Mouse (Mus musculus) neural tube, embryonic 15.5 days (tissue): ENCODE data around the gene Mrpl58. TPM values are rescaled to one million over a fixed set of nuclear protein-coding genes. Genes with fewer than 3 reads are reported as not detected.
A peak's percentile ranks its signal among the peaks of the same experiment; 100 is the strongest.

Experiments used
- ATAC-seq: fragments of 200-750 bp; cut with Nextera tagmentation; 2 replicates; pipeline ENCODE4 v1.8.0; 2017; ENCODE audit warnings: mild to moderate bottlenecking, moderate TSS enrichment, moderate library complexity; ENCODE audit not compliant: low FRiP score
- H3K27ac ChIP-seq: fragments of 300-500 bp; sonication (generic); replicated peaks from 2 replicates; pipeline ENCODE4 v1.5.1; 2015; ENCODE audit warnings: mild to moderate bottlenecking, inconsistent platforms
- H3K27me3 ChIP-seq: fragments of 300-500 bp; sonication (generic); replicated peaks from 2 replicates; pipeline ENCODE4 v1.6.1; 2015; ENCODE audit warnings: inconsistent platforms
- H3K36me3 ChIP-seq: fragments of 300-500 bp; sonication (generic); 2 replicates; pipeline ENCODE4 v1.6.1; 2015; ENCODE audit warnings: inconsistent platforms
- H3K4me1 ChIP-seq: fragments of 300-500 bp; sonication (generic); 2 replicates; pipeline ENCODE4 v1.6.1; 2015; ENCODE audit warnings: inconsistent platforms
- H3K4me2 ChIP-seq: fragments of 300-500 bp; sonication (generic); 2 replicates; pipeline ENCODE4 v1.6.1; 2015; ENCODE audit warnings: inconsistent platforms, mild to moderate bottlenecking, moderate library complexity
- H3K4me3 ChIP-seq: fragments of 300-500 bp; sonication (generic); replicated peaks from 2 replicates; pipeline ENCODE4 v1.5.1; 2015; ENCODE audit warnings: mild to moderate bottlenecking, inconsistent platforms
- H3K9ac ChIP-seq: fragments of 300-500 bp; sonication (generic); replicated peaks from 2 replicates; pipeline ENCODE4 v1.6.1; 2015; ENCODE audit warnings: mild to moderate bottlenecking, inconsistent platforms
- H3K9me3 ChIP-seq: fragments of 300-500 bp; sonication (generic); replicated peaks from 2 replicates; pipeline ENCODE4 v1.6.1; 2016; ENCODE audit warnings: inconsistent platforms
- WGBS: fragments of 180-500 bp; shearing (Covaris S2); methylation state at CpG from one replicate; pipeline ENCODE4 v1.1.7; 2015; ENCODE audit warnings: mixed read lengths; 5-methylcytosine and 5-hydroxymethylcytosine counted together
- polyA plus RNA-seq: library from polyadenylated mRNA; unstranded; fragments of >200 nt; fragmentation: Nextera tagmentation; extraction: Ambion mirVana; gene quantifications from 2 replicates; pipeline ENCODE4 v1.2.1, GENCODE M21; 2015

The Mrpl58 gene
- polyA plus RNA-seq, result 175 and 183 TPM in 2 replicates

GRCm38 (mm10) chr11:115403338-115404124, at the start of gene Mrpl58:
Gene Mrpl58 (plus strand): TSS chr11:115403752.
- peak within 1 kb of the TSS; percentile 91 for H3K27ac ChIP-seq
- ATAC-seq, result peak; percentile 89
- peaks cover 39% of the 10 kb centered on the region for H3K4me1 ChIP-seq
- WGBS, result 3% methylated on average over 50 of the region's 50 CpGs
- peaks cover 13% of the 10 kb centered on the region for H3K36me3 ChIP-seq
- H3K27me3 ChIP-seq, result no peaks in the 10 kb centered on the region
- H3K4me2 ChIP-seq, result peak within 1 kb of the TSS; percentile 72
- H3K9me3 ChIP-seq, result no peaks in the 10 kb centered on the region
- H3K9ac ChIP-seq, result peak within 1 kb of the TSS; percentile 83
- H3K4me3 ChIP-seq, result peak within 1 kb of the TSS; percentile 86

- H3K27me3 ChIP-seq, result peaks cover 7% of the 10 kb centered on the region; the same call in 1 of the 2 replicates
- H3K4me3 ChIP-seq, result no peak overlapping the region
- peaks cover 61% of the 10 kb centered on the region for H3K36me3 ChIP-seq
- peaks cover 8% of the 10 kb centered on the region for H3K4me1 ChIP-seq
- H3K4me2 ChIP-seq, result no peak overlapping the region
- no peak overlapping the region for H3K9ac ChIP-seq
- no peak overlapping the region for H3K27ac ChIP-seq
- peak; percentile 28; the same call in 1 of the 2 replicates for ATAC-seq
- WGBS, result 8% methylated on average over 8 of the region's 8 CpGs
- H3K9me3 ChIP-seq, result no peaks in the 10 kb centered on the region
These were observed 49.4 kb upstream of the Mrpl58 start for GRCm38 (mm10) chr11:115354183-115354582.

GRCm38 (mm10) chr11:115358468-115358867, 45.1 kb upstream of the Mrpl58 start:
- Histone ChIP-seq H3K4me3 (no peak overlapping the region), H3K27me3 (peaks cover 6% of the 10 kb centered on the region; the same call in 1 of the 2 replicates), H3K4me2 (no peak overlapping the region), H3K36me3 (peaks cover 21% of the 10 kb centered on the region), H3K9ac (0 out of 2 replicates have a peak overlapping the region, but pooled peaks have one; percentile 7), H3K27ac (peak overlapping the region; percentile 63), H3K4me1 (peaks cover 18% of the 10 kb centered on the region), H3K9me3 (no peaks in the 10 kb centered on the region)
- peak; percentile 45; the same call in 1 of the 2 replicates for ATAC-seq
- WGBS, result 17% methylated on average over 5 of the region's 5 CpGs

- Histone ChIP-seq H3K9ac (peak overlapping the region; percentile 7; the same call in 1 of the 2 replicates), H3K4me2 (no peak overlapping the region)
- no peak for ATAC-seq
These were observed 44.3 kb upstream of the Mrpl58 start for GRCm38 (mm10) chr11:115359293-115359692.

GRCm38 (mm10) chr11:115359726-115360125, 43.8 kb upstream of the Mrpl58 start:
- no peak overlapping the region for H3K4me2 ChIP-seq
- no peak overlapping the region for H3K4me3 ChIP-seq
- ATAC-seq, result no peak
- H3K27ac ChIP-seq, result peak overlapping the region; percentile 63
- H3K36me3 ChIP-seq, result peaks cover 18% of the 10 kb centered on the region
- 58% methylated on average over 6 of the region's 6 CpGs for WGBS
- H3K4me1 ChIP-seq, result peaks cover 23% of the 10 kb centered on the region
- peaks cover 6% of the 10 kb centered on the region; the same call in 1 of the 2 replicates for H3K27me3 ChIP-seq
- no peak overlapping the region for H3K9ac ChIP-seq
- no peaks in the 10 kb centered on the region for H3K9me3 ChIP-seq

More at GRCm38 (mm10) chr11:115359293-115359692, 44.3 kb upstream of the Mrpl58 start:
- Histone ChIP-seq H3K27me3 (peaks cover 6% of the 10 kb centered on the region; the same call in 1 of the 2 replicates), H3K27ac (peak overlapping the region; percentile 63), H3K9me3 (no peaks in the 10 kb centered on the region), H3K4me1 (peaks cover 22% of the 10 kb centered on the region), H3K4me3 (no peak overlapping the region), H3K36me3 (peaks cover 18% of the 10 kb centered on the region)
- 33% methylated on average over 3 of the region's 3 CpGs for WGBS

- 88% methylated on average over 3 of the region's 3 CpGs for WGBS
- Histone ChIP-seq H3K9ac (no peak overlapping the region), H3K4me3 (no peak overlapping the region), H3K9me3 (no peaks in the 10 kb centered on the region), H3K4me2 (no peak overlapping the region), H3K4me1 (peaks cover 40% of the 10 kb centered on the region), H3K27me3 (0 out of 2 replicates have a peak, but pooled peaks cover 2% of the 10 kb centered on the region), H3K27ac (no peak overlapping the region), H3K36me3 (no peaks in the 10 kb centered on the region)
- ATAC-seq, result no peak
These were observed 39.4 kb upstream of the Mrpl58 start for GRCm38 (mm10) chr11:115364136-115364535.

- Histone ChIP-seq H3K9me3 (no peaks in the 10 kb centered on the region), H3K27ac (peak overlapping the region; percentile 88), H3K4me1 (peaks cover 30% of the 10 kb centered on the region), H3K4me2 (peak overlapping the region; percentile 77), H3K4me3 (peak overlapping the region; percentile 58), H3K27me3 (0 out of 2 replicates have a peak, but pooled peaks cover 4% of the 10 kb centered on the region), H3K9ac (peak overlapping the region; percentile 82), H3K36me3 (no peaks in the 10 kb centered on the region)
- WGBS, result 48% methylated on average over 7 of the region's 7 CpGs
- ATAC-seq, result peak; percentile 9; the same call in 1 of the 2 replicates
These were observed 37.4 kb upstream of the Mrpl58 start for GRCm38 (mm10) chr11:115366039-115366705.

- 0 out of 2 replicates have a peak, but pooled peaks cover 4% of the 10 kb centered on the region for H3K27me3 ChIP-seq
- WGBS, result 2% methylated on average over 26 of the region's 28 CpGs
- H3K9ac ChIP-seq, result peak overlapping the region; percentile 82
- peak; percentile 82 for ATAC-seq
- H3K27ac ChIP-seq, result peak overlapping the region; percentile 88
- H3K4me3 ChIP-seq, result peak overlapping the region; percentile 58
- H3K4me2 ChIP-seq, result peak overlapping the region; percentile 77
- no peaks in the 10 kb centered on the region for H3K36me3 ChIP-seq
- H3K4me1 ChIP-seq, result peaks cover 30% of the 10 kb centered on the region
- no peaks in the 10 kb centered on the region for H3K9me3 ChIP-seq
These were observed 36.7 kb upstream of the Mrpl58 start for GRCm38 (mm10) chr11:115366706-115367394.

GRCm38 (mm10) chr11:115367395-115367944, 36.1 kb upstream of the Mrpl58 start, which contains the start of gene Hid1:
Gene Hid1 (minus strand): TSS chr11:115367756.
- H3K4me1 ChIP-seq, result peaks cover 30% of the 10 kb centered on the region
- H3K27ac ChIP-seq, result peak within 1 kb of the TSS; percentile 88
- peak within 1 kb of the TSS; percentile 58 for H3K4me3 ChIP-seq
- H3K9ac ChIP-seq, result peak within 1 kb of the TSS; percentile 82
- ATAC-seq, result peak; percentile 82
- H3K4me2 ChIP-seq, result peak within 1 kb of the TSS; percentile 77
- WGBS, result 1% methylated on average over 39 of the region's 39 CpGs
- no peaks in the 10 kb centered on the region for H3K9me3 ChIP-seq
- H3K36me3 ChIP-seq, result no peaks in the 10 kb centered on the region
- H3K27me3 ChIP-seq, result peaks cover 4% of the 10 kb centered on the region; the same call in 1 of the 2 replicates

GRCm38 (mm10) chr11:115370368-115370767, 33.2 kb upstream of the Mrpl58 start:
- H3K4me2 ChIP-seq, result no peak overlapping the region
- no peaks in the 10 kb centered on the region for H3K9me3 ChIP-seq
- no peak overlapping the region for H3K4me3 ChIP-seq
- ATAC-seq, result no peak
- H3K36me3 ChIP-seq, result no peaks in the 10 kb centered on the region
- peaks cover 10% of the 10 kb centered on the region for H3K27me3 ChIP-seq
- H3K9ac ChIP-seq, result no peak overlapping the region
- peaks cover 35% of the 10 kb centered on the region for H3K4me1 ChIP-seq
- no peak overlapping the region for H3K27ac ChIP-seq
- 50% methylated on average over 7 of the region's 7 CpGs for WGBS

GRCm38 (mm10) chr11:115371354-115371753, 32.2 kb upstream of the Mrpl58 start:
- ATAC-seq, result no peak
- H3K9ac ChIP-seq, result no peak overlapping the region
- H3K4me3 ChIP-seq, result no peak overlapping the region
- H3K4me1 ChIP-seq, result peaks cover 25% of the 10 kb centered on the region
- no peaks in the 10 kb centered on the region for H3K9me3 ChIP-seq
- no peak overlapping the region for H3K27ac ChIP-seq
- H3K4me2 ChIP-seq, result no peak overlapping the region
- H3K27me3 ChIP-seq, result peaks cover 19% of the 10 kb centered on the region
- H3K36me3 ChIP-seq, result no peaks in the 10 kb centered on the region
- 47% methylated on average over 8 of the region's 8 CpGs for WGBS
